Mouse (Mus musculus) stomach, embryonic 16.5 days (tissue): ENCODE measurements around the gene Bcat1. TPM values are rescaled to one million over a fixed set of nuclear protein-coding genes. Genes with fewer than 3 reads are reported as not detected.

Source experiments
- ATAC-seq: fragments of 200-750 bp; cut with Nextera tagmentation; 2 replicates; pipeline ENCODE4 v1.8.0; 2017; ENCODE audit warnings: moderate number of reproducible peaks, moderate TSS enrichment; ENCODE audit not compliant: insufficient read depth, low FRiP score
- H3K27ac ChIP-seq: fragments of 300-500 bp; sonication (generic); 2 replicates; pipeline ENCODE4 v1.5.1; 2014; ENCODE audit warnings: low read length
- H3K27me3 ChIP-seq: fragments of 300-500 bp; sonication (generic); 2 replicates; pipeline ENCODE4 v1.6.1; 2014; ENCODE audit warnings: low read length, control low read depth, mixed read lengths; ENCODE audit not compliant: control insufficient read depth, insufficient read depth
- H3K36me3 ChIP-seq: fragments of 300-500 bp; sonication (generic); 2 replicates; pipeline ENCODE4 v1.6.1; 2014; ENCODE audit warnings: low read length; ENCODE audit not compliant: control insufficient read depth, insufficient read depth
- H3K4me1 ChIP-seq: fragments of 300-500 bp; sonication (generic); 2 replicates; pipeline ENCODE4 v1.6.1; 2014; ENCODE audit warnings: low read length, control low read depth, mixed read lengths; ENCODE audit not compliant: control insufficient read depth, insufficient read depth
- H3K4me2 ChIP-seq: fragments of 300-500 bp; sonication (generic); 2 replicates; pipeline ENCODE4 v1.6.1; 2014; ENCODE audit warnings: low read depth, low read length, mixed read lengths
- H3K4me3 ChIP-seq: fragments of 300-500 bp; sonication (generic); replicated peaks from 2 replicates; pipeline ENCODE4 v1.5.1; 2014; ENCODE audit warnings: mild to moderate bottlenecking, low read length
- H3K9ac ChIP-seq: fragments of 300-500 bp; sonication (generic); 2 replicates; pipeline ENCODE4 v1.6.1; 2014; ENCODE audit warnings: low read length
- H3K9me3 ChIP-seq: fragments of 300-500 bp; sonication (generic); replicated peaks from 2 replicates; pipeline ENCODE4 v1.6.1; 2016; ENCODE audit warnings: low read length, control low read depth; ENCODE audit not compliant: control insufficient read depth
- WGBS: fragments of 180-500 bp; shearing (Covaris S2); extraction: QIAGEN DNeasy Blood & Tissue Kit; methylation state at CpG from one replicate; pipeline ENCODE4 v1.1.7; 2014; 5-methylcytosine and 5-hydroxymethylcytosine counted together
- polyA plus RNA-seq: library from polyadenylated mRNA; unstranded; fragments of >200 nt; fragmentation: Nextera tagmentation; extraction: Ambion mirVana; gene quantifications from 2 replicates; pipeline ENCODE4 v1.2.1, GENCODE M21; 2015

Gene Bcat1
- polyA plus RNA-seq = 15.9 and 24.1 TPM in 2 replicates

DNA sequence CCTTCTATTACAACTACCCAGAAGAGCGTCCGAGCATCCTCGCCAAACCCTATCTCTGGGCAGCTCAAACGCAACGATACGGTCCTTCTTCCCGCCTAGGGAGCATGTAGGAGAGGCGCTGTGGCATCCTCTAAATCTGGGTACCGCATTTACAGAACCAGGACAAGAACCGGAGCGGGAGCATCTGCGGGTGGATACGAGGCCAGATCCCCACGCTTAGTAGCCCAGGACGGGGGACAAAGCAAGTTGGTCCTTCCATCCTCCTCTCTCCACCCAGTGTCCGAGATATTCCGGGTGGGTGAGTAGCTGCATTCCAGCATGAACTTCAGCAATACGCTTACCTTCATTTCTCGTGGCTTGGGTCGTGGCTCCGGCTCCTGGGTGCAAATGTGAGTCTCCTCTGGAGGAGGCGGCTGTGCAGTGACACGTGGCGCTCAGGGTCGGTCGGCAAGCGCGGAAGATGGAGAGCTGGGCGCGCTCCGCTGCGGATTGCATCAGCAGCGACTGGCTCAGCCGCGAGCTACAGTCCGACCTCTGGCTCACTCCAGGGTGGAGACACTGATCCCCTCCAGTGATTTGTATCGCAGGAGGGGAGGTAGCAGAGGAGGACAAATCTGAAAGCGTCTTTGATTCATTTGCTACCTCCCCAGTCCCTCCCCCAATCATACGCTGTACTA lies at the start of gene Bcat1:
Gene Bcat1 (minus strand): TSS at position 637 of the 677 bp plus-strand sequence.
- Histone ChIP-seq H3K36me3 (no peaks in the 10 kb centered on the region), H3K27me3 (peaks cover 11% of the 10 kb centered on the region), H3K4me1 (peaks cover 7% of the 10 kb centered on the region), H3K9me3 (no peaks in the 10 kb centered on the region), H3K4me2 (peak within 1 kb of the TSS; percentile 64), H3K9ac (peak within 1 kb of the TSS; percentile 67), H3K27ac (no peak within 1 kb of the TSS), H3K4me3 (peak within 1 kb of the TSS; percentile 55)
- ATAC-seq = peak; percentile 53; the same call in 1 of the 2 replicates
- under 1% methylated on average over 39 of the region's 39 CpGs for WGBS

GRCm38 (mm10) chr6:145125591-145126113 lies 49.7 kb upstream of the Bcat1 start:
- no peak for ATAC-seq
- WGBS = 58% methylated on average over 7 of the region's 7 CpGs
- H3K4me1 ChIP-seq = peaks cover 9% of the 10 kb centered on the region
- no peak overlapping the region for H3K9ac ChIP-seq
- no peak overlapping the region for H3K27ac ChIP-seq
- no peak overlapping the region for H3K4me2 ChIP-seq
- H3K9me3 ChIP-seq = no peaks in the 10 kb centered on the region
- no peak overlapping the region for H3K4me3 ChIP-seq
- no peaks in the 10 kb centered on the region for H3K36me3 ChIP-seq
- no peaks in the 10 kb centered on the region for H3K27me3 ChIP-seq

DNA sequence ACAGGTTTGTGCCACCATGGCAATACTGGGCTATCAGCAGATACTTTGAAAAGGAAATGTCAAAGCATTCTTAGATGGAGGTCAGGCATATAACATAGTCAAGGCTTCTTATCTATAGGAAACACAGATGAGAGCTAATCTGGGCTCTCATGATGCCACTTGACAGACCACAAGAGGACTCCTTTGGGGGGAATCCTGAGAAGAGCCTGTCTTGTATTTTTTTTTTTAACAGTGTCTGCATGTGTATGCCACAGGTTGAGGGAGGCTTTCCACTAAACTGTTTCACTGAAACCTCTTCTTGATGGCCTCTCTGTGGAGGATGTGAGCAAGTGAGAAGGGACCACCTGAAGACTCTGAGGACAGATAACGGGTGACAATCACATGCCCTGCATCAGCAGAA lies 48.6 kb upstream of the Bcat1 start:
- 74% methylated on average over 1 of the region's 1 CpGs for WGBS
- Histone ChIP-seq H3K4me3 (no peak overlapping the region), H3K4me1 (peaks cover 12% of the 10 kb centered on the region), H3K27me3 (no peaks in the 10 kb centered on the region), H3K4me2 (no peak overlapping the region), H3K9ac (no peak overlapping the region), H3K9me3 (no peaks in the 10 kb centered on the region), H3K27ac (no peak overlapping the region), H3K36me3 (no peaks in the 10 kb centered on the region)
- no peak for ATAC-seq

DNA sequence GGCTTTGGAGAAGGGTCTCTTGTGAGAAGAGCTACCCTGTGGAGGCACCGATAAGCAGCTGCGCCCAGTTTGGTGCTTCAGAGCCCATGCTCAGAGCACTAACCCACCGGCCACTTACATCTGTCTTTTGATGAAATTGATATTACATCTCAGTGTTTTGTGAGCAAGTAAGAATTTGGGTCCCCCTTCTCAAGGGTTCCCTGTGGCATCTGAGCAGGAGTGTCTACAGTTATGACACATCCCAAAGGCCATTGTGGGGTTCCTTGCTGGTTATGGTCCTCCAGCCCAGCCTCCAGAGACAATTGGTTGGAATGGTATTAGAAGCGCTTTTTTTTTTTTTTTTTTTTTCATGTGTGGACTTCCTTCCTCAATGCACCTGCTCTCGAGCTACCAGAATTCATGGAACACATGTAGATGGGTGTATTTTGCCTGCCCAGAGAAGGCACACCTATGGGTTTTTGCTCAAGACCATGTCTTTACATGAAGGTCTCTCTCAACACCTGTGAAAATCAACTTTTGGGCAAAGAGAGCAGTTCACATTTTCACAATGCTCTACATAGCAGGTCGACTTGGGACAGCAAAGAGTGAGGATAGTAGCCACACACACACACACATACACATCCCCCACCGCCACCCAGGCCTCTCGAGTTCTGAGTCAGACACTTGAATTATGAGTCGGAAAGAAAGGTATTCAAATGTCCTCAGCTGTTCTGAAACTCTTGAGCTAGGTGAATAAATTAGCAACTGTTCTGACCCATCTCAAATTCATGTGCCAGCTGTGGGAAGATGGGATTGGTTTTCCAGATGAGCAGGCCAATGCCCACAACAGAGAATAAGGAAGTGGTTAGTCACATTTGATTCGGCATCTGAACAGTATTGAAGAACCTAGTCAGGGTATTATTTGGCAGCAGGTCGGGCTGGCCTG lies 47.4 kb upstream of the Bcat1 start:
- no peak overlapping the region for H3K27ac ChIP-seq

DNA sequence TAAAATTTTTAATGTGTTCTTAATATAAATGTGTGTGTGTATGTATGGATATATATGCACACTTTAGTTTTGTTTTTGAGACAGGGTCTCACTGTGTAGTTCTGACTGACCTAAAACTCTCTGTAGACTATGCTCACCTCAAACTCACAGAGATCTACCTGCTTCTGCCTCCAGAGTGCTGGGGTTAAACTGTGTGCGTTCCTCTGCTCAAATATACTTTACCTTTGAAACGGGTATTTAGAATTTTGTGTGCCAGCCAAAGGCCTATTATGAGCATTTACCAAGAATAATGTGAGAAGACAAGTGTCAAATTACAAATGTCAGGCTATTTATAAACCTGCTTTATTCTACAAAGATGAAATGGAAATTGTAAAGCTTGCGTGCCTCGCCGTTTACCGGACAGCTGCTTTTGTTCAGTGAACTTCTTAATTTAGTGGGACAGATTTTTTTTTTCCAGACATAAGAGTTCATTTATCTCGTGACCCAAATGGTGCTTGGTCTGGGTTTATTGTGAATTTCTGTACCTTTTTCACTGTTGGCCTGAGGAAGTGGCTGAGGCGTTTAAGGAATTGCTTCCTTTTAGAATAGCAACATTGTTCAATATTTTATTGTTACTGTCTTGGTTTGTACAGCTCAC lies 46.6 kb upstream of the Bcat1 start:
- H3K4me1 ChIP-seq = peaks cover 12% of the 10 kb centered on the region
- no peak overlapping the region for H3K9ac ChIP-seq
- 43% methylated on average over 8 of the region's 8 CpGs for WGBS
- no peaks in the 10 kb centered on the region for H3K9me3 ChIP-seq
- no peak for ATAC-seq
- no peak overlapping the region for H3K27ac ChIP-seq
- H3K4me2 ChIP-seq = no peak overlapping the region
- peak overlapping the region; percentile 20; the same call in 1 of the 2 replicates for H3K4me3 ChIP-seq
- no peaks in the 10 kb centered on the region for H3K27me3 ChIP-seq
- no peaks in the 10 kb centered on the region for H3K36me3 ChIP-seq

More for the DNA sequence above, 47.4 kb upstream of the Bcat1 start:
- Histone ChIP-seq H3K4me2 (no peak overlapping the region), H3K36me3 (no peaks in the 10 kb centered on the region), H3K9ac (no peak overlapping the region), H3K9me3 (no peaks in the 10 kb centered on the region), H3K4me1 (peaks cover 12% of the 10 kb centered on the region), H3K27me3 (no peaks in the 10 kb centered on the region), H3K4me3 (no peak overlapping the region)
- WGBS = 72% methylated on average over 11 of the region's 11 CpGs
- ATAC-seq = no peak

- Histone ChIP-seq H3K9me3 (no peaks in the 10 kb centered on the region), H3K4me3 (peak overlapping the region; percentile 20; the same call in 1 of the 2 replicates), H3K27ac (peak overlapping the region; percentile 40), H3K36me3 (no peaks in the 10 kb centered on the region), H3K9ac (peak overlapping the region; percentile 40; the same call in 1 of the 2 replicates), H3K4me1 (peaks cover 12% of the 10 kb centered on the region), H3K27me3 (no peaks in the 10 kb centered on the region), H3K4me2 (peak overlapping the region; percentile 22; the same call in 1 of the 2 replicates)
- 58% methylated on average over 21 of the region's 21 CpGs for WGBS
- no peak for ATAC-seq
Measured at GRCm38 (mm10) chr6:145121590-145122420, 45.8 kb upstream of the Bcat1 start.

DNA sequence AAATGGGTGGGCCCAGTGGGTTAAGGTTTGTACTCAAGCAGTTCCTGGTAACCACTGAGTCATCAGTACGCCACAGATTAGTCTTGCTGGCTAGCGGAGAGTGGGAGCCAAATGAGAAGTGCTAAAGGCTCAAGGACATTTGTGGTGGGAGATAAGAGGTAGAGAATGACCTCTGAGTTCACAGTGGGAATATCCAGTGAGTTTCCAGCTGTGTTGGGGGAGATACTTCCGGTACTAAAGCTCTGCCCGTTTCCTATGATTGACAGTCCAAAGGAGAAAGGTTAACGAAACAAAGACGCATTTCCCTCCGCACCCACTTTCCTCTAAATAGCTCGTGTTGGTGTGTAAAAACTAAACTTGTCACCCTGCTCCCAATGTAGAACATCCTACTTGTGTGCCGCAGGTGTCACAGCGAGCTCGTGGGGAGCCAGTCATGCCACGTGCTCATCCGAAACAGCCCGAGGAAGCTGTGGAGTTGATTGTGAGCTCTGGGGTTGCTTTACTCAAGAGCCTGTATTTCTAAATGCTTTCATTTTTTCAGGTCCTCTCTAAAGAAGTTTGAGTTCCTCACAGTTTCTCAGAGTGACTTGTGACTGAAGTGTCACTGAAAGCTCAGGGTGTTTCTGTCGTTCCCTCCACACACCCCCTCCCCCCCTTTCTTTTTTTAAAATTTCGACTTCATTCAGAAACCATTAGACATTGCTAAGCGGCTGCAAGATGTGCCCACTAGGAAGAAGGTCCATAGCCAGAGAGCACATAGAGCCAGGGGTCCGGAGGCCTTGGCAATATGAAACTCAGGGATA lies 45.0 kb upstream of the Bcat1 start:
- Histone ChIP-seq H3K36me3 (no peaks in the 10 kb centered on the region), H3K9me3 (no peaks in the 10 kb centered on the region), H3K9ac (no peak overlapping the region), H3K4me3 (no peak overlapping the region), H3K4me1 (peaks cover 20% of the 10 kb centered on the region), H3K27ac (peak overlapping the region; percentile 40), H3K4me2 (peak overlapping the region; percentile 22), H3K27me3 (no peaks in the 10 kb centered on the region)
- ATAC-seq = 0 out of 2 replicates have a peak, but pooled peaks have one; percentile 22
- 40% methylated on average over 18 of the region's 18 CpGs for WGBS
